Mouse (Mus musculus) kidney, adult 11 months (tissue): ENCODE results near the gene Kif2a.
"Not testable (repeated sequence)": the region's sequence is repeated elsewhere in the genome, so short reads cannot be mapped to it uniquely, and the experiment has no call there.

ENCODE experiments used
- DNase-seq: peaks from one replicate; pipeline ENCODE4 v3.0.0; 2022

Kif2a gene

DNA sequence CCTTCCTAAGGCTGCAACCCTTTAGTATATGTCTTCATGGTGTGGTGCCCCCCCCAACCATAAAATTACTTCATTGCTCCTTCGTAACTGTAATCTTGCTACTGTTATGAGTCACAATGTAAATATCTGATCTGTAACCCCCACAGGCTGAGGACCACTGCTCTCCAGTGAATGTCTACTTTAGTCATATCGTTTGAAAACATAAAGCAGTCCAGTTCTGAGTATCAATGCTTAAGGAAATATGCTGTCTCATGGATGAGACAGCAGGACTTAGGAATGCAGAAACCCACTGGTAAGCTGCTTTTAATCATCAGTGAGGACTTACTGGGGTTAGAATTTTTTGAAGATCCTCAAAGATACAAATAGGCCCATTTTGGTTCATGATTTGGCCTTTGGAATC, 2.5 kb downstream of the Kif2a start:
- no peak for DNase-seq

DNA sequence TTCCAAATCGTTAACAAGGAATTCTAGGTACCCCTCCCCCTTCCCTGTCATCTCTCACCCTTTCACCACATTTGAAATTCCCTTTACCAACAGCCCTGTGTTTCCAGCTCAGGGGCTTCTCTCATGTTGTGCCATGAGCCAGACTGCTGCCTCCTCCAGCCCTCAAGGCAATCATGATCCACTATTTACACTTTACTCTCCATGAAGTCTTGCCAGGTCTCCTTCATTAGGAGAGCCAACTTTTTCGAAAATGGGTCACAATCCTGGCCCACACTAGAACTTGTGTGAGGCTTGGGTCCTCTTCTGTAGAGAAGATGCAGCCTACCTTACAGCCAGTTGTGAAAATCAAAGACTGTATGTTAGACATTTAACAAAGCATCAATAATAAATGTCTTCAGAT, 8.0 kb downstream of the Kif2a start:
- DNase-seq: no peak

DNA sequence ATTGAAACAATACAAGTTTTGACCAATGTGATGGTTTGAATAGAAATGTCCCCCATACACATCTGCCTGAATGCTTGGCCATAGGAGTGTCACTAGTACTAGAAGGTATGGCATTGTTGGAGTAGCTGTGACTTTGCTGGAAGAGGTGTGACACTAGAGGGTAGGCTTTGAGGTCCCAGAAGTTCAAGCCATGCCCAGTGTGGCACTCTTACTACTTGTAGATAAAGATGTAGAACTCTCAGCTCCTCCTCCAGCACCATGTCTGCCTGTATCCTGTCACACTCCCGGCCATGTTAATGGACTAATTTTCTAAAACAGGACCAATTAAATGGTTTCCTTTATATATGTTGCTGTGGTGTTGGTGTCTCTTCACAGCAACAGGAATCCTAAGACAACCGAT, 10.3 kb downstream of the Kif2a start:
- no peak for DNase-seq

DNA sequence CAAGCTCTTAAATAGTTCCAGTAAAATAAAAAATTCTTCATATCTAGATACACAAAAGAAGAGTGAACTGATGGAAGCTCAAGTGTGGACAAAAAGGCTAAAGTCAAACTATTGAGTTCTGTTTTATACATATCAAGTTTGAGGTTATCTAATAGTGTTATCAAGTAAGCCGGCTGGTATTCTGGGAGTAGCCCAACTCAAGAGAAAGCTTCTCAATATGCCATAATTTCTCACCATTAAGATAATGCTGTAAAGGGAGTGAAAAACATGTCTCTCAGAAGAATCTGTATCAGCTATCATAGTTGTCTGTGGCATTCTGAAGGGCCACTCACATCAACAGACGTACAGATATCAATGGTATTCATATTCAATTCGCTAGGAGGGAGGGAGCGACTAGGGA, 13.8 kb downstream of the Kif2a start:
- no peak for DNase-seq

DNA sequence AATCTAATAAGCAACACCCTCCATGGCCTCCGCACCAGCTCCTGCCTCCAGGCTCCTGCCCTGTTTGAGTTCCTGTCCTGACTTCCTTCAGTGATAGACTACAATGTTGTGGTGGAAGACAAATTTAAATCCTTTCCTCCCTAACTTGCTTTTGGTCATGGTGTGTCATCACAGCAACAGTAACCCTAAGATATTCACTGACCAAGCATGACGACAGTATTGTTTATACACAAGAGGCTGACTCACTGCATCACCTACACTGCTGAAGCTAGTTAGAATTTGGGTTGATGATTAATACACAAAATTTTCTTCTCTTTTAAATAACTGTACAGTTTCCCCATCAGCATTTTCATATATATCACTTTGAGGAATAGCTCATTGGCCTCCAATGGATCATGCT, 18.7 kb downstream of the Kif2a start:
- no peak for DNase-seq

DNA sequence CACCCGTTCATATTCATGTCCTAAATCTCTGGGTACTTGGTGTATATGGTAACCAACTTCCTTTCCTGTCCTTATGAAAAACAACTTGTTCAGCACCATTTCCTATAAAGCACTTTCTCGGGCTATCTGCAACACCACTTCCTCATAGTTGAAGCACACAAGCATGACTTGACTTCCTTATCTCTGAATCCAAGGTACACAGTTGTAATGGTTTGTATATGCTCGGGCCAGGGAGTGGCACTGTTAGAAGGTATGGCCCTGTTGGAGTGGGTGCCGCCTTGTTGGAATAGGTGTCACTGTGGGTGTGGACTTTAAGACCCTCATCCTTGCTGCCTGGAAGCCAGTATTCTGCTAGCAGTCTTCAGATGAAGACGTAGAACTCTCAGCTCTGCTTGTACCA, 23.3 kb downstream of the Kif2a start:
- no peak for DNase-seq

DNA sequence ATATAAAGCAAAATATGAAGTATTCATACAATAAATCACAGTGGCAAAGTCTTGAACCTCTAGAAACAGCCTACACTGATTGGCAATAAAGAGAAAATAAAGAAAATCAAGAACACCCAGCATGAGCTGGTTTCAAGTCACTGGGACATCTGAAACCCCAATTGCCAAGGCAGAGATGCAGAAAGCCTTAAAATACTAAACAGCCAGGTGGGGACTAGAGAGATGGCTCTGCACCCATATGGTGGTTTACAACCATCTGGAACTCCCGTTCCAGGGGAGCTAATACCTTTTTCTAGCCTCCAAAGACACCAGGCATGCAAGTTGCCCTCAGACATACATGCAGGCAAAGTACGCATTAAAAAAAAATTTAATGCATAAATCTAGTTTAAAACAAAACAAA, 23.9 kb downstream of the Kif2a start:
- DNase-seq: no peak

DNA sequence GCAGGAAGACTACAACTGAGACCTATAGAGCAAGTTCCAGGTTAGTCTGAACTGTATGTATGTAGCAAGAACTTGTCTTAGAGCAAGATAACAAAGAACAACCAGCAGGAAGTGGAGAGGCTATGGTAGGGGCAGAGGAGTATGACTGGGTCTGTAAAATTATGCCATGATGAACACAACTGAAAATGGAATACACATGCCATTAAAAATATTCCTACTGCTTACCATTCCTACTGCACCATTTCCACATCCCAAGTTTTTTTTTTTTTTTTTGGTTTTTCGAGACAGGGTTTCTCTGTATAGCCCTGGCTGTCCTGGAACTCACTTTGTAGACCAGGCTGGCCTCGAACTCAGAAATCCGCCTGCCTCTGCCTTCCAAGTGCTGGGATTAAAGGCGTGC, 24.4 kb downstream of the Kif2a start:
- DNase-seq: not testable (repeated sequence)

DNA sequence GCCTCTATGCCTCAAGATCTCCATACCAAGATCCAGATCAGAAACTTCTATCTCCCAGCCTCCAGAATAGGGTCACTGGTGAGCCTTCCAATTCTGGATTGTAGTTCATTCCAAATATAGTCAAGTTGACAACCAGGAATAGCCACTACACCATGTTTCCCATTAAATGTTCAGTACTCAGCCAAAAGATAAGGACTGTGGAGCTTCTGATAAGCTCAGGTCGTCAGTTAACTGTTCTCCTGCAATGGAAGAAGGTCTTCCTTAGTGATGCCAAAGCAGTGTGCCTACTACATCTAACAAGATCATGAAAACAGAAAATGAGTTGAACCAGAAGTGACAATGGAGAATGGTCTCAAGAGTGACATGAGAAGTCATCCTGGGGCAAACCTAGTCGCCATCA, 25.0 kb downstream of the Kif2a start:
- no peak for DNase-seq

DNA sequence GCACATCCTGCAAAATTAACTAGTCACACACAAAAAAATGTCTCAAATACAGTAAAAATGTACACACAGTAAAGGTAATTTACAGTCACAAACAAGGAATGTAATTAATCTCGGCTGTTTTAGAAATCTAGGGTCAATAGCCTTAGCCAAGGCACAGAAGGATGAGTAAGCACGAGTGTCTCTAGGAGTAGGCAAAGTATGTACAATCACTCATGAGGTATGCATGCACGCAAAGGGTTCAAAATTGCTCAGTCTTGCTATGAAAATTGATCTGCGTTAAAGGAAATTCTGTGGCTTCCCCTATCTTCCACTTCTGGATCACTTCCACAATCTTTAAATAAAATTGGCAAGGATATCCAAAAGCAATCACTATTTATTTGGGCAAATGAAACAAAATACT, 60.4 kb downstream of the Kif2a start:
- no peak for DNase-seq

DNA sequence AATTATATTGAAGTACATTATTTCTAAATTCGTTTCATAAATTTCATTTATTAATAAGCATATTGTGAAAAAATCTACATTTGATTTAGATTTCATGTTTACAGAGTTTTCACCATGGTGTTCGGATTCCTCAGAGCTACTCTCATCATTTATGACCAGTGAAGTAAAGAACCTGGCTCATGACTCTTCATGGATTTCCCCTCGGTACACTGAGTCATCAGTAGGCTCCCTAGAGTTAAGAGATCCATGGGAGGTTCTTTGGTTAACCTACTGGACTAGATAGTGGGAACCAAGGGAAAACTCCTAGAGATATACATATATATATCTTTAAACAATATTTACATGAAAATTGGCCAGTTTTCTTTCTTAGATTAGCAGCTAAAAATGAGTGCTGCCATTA, 61.4 kb downstream of the Kif2a start:
- no peak for DNase-seq

DNA sequence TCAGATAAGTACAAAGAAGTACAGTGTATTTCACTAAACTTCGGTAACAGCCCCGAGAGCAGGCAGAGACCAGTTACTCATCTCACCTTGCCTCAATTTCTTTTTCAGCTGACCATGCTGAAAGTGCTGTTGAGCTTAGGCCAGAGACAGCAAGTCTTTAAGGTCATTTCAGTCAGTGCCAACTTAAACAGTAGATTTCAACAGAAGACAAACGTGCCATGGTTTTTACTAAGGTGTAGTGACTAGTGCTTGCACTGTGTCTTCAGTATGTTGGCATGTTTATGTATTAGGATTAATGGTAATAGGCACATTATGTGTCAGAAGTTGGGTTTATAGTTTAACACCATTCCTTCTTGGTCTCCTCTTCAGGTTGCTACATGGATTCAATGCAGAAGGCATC, 63.6 kb downstream of the Kif2a start:
- no peak for DNase-seq

DNA sequence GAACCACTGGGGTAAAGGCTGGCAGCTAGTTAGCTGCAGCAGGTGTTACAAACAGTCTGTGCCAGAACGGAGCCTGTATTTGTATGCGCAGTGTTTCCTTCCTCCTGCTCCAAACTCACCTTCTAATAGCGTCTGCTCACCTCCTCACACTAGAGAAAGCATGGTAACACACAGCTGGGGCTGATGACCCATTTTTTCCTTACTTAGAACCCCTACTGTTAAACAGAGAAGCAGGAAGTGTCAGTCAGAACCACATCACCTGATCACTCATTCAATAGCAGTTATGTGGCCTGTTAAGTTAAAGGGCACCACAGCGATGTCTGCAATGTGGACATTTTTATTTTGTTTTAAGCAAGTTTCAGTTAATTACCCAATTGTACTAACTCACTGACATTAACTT, 64.4 kb downstream of the Kif2a start:
- no peak for DNase-seq

DNA sequence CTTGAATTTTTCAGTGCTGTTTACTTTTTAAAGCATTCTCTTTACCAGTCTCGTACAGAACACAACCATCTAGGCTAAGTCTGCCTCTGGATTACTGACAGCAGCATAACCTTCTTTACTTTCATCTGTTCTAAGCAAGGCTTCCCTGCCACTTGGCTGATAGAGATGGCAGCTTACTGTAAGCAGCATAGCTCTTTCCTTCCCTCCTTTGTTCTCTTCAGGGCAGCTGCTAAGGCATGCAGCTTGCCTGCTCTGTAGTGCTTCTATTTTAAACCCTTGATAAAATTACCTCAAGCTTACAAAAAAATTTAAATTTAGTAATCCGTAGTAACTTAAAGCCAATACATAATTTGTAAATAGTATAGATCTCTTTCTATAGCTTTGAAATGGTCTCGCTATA, 67.0 kb downstream of the Kif2a start:
- DNase-seq: no peak

DNA sequence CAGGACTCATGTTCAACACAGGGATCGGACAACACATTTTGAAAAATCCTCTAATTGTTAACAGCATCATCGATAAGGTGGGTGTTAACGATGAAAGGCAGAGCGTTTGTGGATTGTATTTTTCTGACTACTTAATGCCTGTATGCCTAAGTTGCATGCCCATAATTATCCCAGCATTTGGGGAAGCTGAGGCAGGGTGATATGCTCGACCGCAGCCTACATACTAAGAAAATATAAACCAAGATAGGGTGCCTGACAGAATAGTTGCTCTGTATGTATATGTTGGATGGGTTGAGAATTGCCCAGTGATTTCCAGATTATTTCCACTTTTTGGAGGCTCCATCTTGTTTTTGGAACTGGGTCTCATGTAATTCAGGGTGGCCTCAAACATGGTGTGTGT, 74.3 kb downstream of the Kif2a start:
- no peak for DNase-seq

DNA sequence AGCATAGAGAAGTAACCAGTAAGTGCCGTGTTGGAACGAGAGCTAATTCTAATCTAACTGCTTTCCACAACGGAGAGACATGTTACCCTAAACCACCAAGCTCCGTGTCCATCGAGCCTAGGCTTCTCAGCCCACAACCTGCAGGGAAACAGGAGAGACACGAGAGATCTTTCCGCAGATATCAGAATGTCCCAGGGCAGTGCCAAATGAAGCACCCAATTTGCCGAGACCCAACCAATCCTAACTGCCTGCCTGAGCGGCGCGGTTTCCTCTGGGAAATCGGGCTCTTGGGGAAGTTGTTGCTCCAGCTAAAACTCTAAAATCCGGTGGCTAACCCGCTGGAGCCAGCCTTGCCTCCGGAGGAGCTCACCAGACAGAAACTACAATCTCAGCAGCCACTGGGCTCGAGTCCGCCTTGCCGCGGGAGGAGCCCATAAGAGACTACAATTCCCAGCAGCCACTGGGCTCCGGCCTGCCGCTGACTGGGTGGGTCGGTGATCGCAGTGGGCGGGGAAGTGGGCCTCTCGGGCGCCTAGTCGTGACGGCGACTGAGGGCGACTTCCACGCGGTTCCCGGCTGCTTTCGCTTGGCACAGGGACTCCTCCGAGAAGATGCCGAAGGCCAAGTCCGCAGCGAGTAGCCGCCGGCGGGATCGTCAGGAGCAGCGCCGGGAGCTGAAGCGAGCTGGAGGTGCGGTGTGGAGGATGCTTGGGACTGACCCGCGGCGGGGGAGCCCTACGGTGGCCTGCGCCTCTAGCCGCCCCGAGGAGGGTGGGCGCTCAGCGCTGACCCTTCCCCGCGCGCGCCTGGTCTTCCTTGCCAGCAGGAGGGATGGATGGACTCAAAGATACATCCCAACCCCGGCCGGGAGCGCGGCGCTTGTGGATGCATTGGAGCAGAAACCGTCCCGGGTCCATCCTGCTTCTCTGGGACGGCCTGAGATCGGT, 75.1 kb downstream of the Kif2a start, which contains the start of gene Dimt1:
Dimt1 (plus strand) TSS at position 534 of the 947 bp plus-strand sequence.
- DNase-seq: peak; percentile 95

DNA sequence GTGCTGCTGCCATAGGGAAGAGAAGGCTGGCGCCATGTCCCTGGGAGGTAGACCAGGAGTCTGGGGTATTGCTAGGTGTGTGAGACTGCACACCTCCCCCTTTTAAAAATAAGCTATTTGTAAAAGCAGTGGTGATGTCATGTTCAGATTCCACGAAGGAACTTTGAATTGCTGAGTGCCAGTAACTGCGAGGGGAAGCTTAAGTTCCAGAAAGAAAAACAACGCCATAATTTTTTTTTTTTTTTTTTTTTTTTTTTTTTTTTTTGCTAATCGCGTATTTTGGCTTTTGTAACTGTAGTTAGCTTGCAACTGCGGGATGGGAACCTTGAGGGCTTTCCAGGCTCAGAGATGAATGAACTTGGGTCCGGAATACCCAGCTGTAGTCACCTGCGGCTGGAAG, 76.4 kb downstream of the Kif2a start:
- no peak for DNase-seq

DNA sequence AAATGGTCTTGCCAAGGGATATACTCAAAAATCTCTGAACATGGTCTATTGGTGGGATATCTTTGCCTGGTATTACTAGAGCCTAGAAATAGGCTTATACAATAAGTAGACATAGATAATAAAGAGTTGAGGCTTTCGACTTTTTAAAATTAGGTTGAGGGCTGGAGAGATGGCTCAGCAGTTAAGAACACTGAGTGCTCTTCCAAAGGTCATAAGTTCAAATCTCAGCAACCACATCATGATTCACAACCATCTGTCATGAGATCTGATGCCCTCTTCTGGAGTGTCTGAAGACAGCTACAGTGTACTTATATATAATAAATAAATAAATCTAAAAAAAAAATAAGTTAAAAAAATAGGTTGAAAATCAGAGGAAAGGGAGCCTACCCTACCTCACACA, 79.2 kb downstream of the Kif2a start:
- no peak for DNase-seq

DNA sequence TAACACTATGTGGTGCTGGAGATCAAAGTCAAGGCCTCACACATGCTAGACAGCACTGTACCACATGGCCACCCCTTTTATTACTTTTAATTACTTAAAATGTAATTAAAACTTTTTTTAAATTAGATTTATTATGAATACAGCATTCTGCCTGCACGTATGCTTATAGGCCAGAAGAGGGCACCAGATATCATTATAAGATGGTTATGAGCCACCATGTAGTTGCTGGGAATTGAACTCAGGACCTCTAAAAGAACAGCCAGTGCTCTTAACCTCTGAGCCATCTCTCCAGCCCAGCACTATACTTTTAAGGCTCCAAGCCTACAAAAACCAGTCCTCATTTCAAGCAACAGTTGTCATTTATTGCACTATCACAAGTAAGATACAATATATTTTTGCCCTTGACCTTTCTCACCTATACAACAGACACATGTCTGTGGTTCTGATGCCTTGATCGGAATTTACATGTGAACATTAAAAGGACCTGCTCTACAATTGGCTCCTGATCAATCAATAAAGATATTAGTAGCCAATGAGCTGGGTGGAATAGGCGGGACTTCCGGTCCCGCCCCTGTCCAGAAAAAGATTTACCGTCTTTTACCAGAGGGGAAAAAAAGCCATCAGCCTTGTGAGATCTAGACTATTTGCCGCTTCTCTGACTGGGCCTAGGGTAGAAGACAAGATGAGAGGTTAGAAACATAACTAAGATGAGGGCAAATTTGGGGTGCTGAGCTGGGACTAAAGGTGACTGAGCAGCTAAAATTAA, 80.5 kb downstream of the Kif2a start:
- no peak for DNase-seq

DNA sequence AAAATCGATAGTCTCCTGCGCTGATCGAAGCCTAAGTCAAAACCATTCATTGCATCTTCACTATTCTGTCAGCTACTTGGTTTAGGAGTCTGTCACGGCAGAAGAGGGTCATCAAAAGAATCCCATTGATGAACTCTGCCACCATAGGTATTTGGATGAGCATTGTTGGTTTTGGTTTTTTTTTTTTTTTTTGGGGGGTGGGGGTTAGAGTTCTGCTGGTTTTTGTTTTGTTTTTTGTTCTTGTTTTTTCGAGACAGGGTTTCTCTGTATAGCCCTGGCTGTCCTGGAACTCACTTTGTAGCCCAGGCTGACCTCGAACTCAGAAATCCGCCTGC, 84.8 kb downstream of the Kif2a start:
- no peak for DNase-seq

DNA sequence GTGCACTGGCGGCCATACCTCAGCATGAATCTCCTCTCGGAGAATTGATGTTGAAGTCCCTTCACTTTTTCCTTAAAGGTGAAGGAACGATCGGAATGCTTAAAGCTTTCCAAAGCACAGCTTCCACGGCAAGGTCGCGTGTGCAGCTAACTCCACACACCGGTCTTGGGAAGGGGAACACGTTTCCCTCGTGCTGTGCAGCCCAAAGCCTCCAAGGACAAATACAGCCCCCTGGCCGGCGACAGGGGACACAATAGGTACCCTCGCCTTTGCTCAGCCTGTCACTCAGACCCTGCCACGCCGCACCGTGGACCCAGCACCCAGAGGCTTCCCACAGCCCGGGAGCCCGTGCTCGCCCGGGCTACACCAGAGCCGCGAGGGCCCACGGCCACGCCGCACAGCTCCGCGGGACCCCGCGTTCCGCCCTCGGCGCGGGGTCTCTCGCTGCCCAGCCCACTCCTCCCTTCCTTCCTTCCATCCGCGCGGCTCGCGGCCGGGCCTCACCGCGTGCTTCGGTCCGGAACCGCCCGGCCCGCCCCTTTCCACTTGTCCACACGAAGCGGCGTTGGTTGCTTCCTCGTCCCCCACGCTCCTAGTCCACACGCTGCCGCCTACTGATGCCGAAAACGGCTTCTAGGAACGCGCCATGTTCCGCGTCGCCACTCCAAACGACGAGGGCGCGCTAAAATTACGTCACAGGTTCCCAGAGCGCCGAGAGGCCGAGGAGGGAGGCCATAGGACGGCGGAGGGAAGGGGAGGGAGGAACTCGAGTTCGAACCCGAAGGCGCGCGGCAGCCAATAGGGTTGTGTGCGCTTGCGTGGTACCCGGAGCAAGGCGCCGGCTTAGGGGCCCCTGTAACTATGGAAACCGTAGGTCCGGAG, 85.4 kb downstream of the Kif2a start, which contains the start of gene Ipo11:
Ipo11 (minus strand) TSS at position 703 of the 882 bp plus-strand sequence.
- peak; percentile 84 for DNase-seq

DNA sequence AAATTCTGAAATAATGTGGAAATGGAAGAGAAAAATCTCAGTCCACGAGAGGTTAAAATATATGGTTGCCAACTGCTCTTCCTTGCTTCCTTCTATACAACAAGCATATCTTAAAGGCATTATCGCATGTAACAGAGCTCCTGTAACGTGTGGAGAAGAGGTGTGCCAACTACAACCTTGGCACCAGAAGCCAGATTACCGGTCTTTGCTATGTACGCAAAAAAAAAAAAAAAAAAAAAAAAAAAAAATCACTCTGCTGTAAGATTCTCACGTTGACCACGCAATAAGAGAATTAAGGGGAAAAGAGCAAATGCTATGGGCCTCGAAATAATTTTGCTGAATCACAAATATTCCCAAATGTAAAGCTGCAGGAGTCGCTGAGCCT, 86.1 kb downstream of the Kif2a start:
- DNase-seq: no peak

DNA sequence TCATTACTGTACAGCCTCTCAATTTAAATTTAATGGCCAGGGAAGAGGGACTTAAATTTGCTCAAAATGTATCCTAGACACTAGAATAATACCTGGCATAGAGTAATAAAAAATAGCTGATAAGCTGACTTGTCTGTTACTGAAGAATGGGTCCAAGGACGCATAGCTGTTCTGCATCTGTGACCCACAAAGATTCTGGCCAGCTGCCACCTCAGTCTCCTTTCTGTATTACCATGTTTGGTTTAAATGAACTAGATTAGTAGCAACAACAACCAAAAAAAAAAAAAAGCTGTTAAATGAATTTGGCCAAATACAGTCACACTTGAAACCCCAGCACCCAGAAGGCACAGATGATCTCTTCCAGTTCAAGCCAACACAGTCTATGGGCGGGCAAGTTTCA, 92.7 kb downstream of the Kif2a start:
- DNase-seq: no peak
